Mouse (Mus musculus) midbrain, embryonic 16.5 days (tissue): ENCODE measurements around the gene Rcor2. TPM values are rescaled to one million over a fixed set of nuclear protein-coding genes. Genes with fewer than 3 reads are reported as not detected.
A peak's percentile ranks its signal among the peaks of the same experiment; 100 is the strongest.

Experiments used
- ATAC-seq: fragments of 200-750 bp; cut with Nextera tagmentation; 2 replicates; pipeline ENCODE4 v1.8.0; 2017; ENCODE audit warnings: moderate TSS enrichment
- H3K27ac ChIP-seq: fragments of 300-500 bp; sonication (generic); 2 replicates; pipeline ENCODE4 v1.5.1; 2014; ENCODE audit warnings: mild to moderate bottlenecking, low read length, mixed read lengths
- H3K27me3 ChIP-seq: fragments of 300-500 bp; sonication (generic); 2 replicates; pipeline ENCODE4 v1.6.1; 2014; ENCODE audit warnings: low read depth, low read length, mixed read lengths; ENCODE audit not compliant: control insufficient read depth, insufficient read depth
- H3K36me3 ChIP-seq: fragments of 300-500 bp; sonication (generic); 2 replicates; pipeline ENCODE4 v1.6.1; 2014; ENCODE audit warnings: mild to moderate bottlenecking, low read length, moderate library complexity, mixed read lengths; ENCODE audit not compliant: control insufficient read depth, insufficient read depth
- H3K4me1 ChIP-seq: fragments of 300-500 bp; sonication (generic); 2 replicates; pipeline ENCODE4 v1.6.1; 2014; ENCODE audit warnings: mild to moderate bottlenecking, low read length, mixed read lengths; ENCODE audit not compliant: control insufficient read depth, insufficient read depth
- H3K4me2 ChIP-seq: fragments of 300-500 bp; sonication (generic); 2 replicates; pipeline ENCODE4 v1.6.1; 2014; ENCODE audit warnings: mild to moderate bottlenecking, low read length, mixed read lengths
- H3K4me3 ChIP-seq: fragments of 300-500 bp; sonication (generic); 2 replicates; pipeline ENCODE4 v1.5.1; 2014; ENCODE audit warnings: low read depth, mild to moderate bottlenecking, low read length, moderate library complexity, mixed read lengths
- H3K9ac ChIP-seq: fragments of 300-500 bp; sonication (generic); 2 replicates; pipeline ENCODE4 v1.6.1; 2014; ENCODE audit warnings: low read depth, low read length, mixed read lengths
- H3K9me3 ChIP-seq: fragments of 300-500 bp; sonication (generic); replicated peaks from 2 replicates; pipeline ENCODE4 v1.6.1; 2014; ENCODE audit warnings: mild to moderate bottlenecking, low read length, mixed read lengths; ENCODE audit not compliant: control insufficient read depth, poor library complexity, severe bottlenecking
- WGBS: fragments of 180-500 bp; shearing (Covaris S2); extraction: QIAGEN DNeasy Blood & Tissue Kit; methylation state at CpG from one replicate; pipeline ENCODE4 v1.1.7; 2014; 5-methylcytosine and 5-hydroxymethylcytosine counted together
- polyA plus RNA-seq: library from polyadenylated mRNA; unstranded; fragments of >200 nt; fragmentation: Nextera tagmentation; extraction: Ambion mirVana; gene quantifications from 2 replicates; pipeline ENCODE4 v1.2.1, GENCODE M21; 2015

Gene Rcor2
- polyA plus RNA-seq, 1 experiment from 2014 or later, result 17.9 TPM

DNA sequence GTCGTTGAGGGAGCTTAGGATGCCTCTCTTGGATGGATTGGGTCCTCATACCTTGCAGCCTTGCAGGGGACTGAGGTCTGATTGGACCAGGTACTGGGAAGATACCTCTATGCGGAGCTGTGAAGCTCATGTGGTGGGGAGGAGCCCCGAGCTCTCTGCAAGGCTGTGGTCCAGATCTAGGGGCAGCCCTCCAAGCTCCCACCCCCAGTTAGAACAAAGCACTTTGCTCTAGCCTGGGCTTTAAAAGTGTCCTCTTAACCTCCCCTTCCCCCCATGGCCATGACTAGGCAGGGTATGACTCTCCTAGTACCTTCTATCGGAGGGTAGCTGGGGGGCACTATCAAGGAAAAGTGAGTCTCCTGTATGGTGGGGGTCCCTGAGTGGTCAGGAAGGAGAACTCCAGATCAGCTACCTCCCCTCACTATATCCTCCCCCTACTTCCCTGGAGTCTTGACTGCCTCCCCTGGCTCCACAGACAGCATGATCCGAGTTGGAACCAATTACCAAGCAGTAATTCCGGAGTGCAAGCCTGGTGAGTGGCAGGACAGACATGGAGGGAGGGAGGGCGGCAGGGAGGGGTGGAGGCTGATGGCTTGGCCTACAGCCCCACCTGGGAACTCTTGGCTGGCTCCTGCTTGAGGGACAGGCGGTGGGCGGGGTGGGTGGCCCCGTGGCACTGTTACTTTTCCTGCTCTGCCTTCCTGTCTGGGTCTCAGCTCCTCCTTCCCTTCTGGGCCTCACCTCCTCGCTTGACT, 2.3 kb downstream of the Rcor2 start:
- H3K36me3 ChIP-seq, result peaks cover 17% of the 10 kb centered on the region
- no peaks in the 10 kb centered on the region for H3K9me3 ChIP-seq
- WGBS, result 11% methylated on average over 10 of the region's 11 CpGs
- peaks cover 51% of the 10 kb centered on the region for H3K4me1 ChIP-seq
- ATAC-seq, result peak; percentile 4
- H3K4me3 ChIP-seq, result peak overlapping the region; percentile 60
- peak overlapping the region; percentile 93 for H3K27ac ChIP-seq
- H3K4me2 ChIP-seq, result peak overlapping the region; percentile 64
- H3K9ac ChIP-seq, result peak overlapping the region; percentile 85
- H3K27me3 ChIP-seq, result no peaks in the 10 kb centered on the region

- peaks cover 33% of the 10 kb centered on the region for H3K4me1 ChIP-seq
- no peak overlapping the region for H3K4me2 ChIP-seq
- no peak overlapping the region for H3K4me3 ChIP-seq
- H3K27ac ChIP-seq, result no peak overlapping the region
- no peaks in the 10 kb centered on the region for H3K9me3 ChIP-seq
- no peak overlapping the region for H3K9ac ChIP-seq
- H3K36me3 ChIP-seq, result peaks cover 24% of the 10 kb centered on the region
- H3K27me3 ChIP-seq, result no peaks in the 10 kb centered on the region
- no peak for ATAC-seq
- WGBS, result 91% methylated on average over 4 of the region's 4 CpGs
Observed at GRCm38 (mm10) chr19:7273486-7273885, 6.4 kb downstream of the Rcor2 start.

GRCm38 (mm10) chr19:7274326-7274990, 7.3 kb downstream of the Rcor2 start:
- Histone ChIP-seq H3K36me3 (peaks cover 24% of the 10 kb centered on the region), H3K9ac (no peak overlapping the region), H3K4me1 (peaks cover 30% of the 10 kb centered on the region), H3K27me3 (no peaks in the 10 kb centered on the region), H3K9me3 (no peaks in the 10 kb centered on the region), H3K27ac (peak overlapping the region; percentile 78), H3K4me2 (no peak overlapping the region), H3K4me3 (no peak overlapping the region)
- ATAC-seq, result no peak; the same call in 1 of the 2 replicates
- WGBS, result 76% methylated on average over 10 of the region's 13 CpGs

DNA sequence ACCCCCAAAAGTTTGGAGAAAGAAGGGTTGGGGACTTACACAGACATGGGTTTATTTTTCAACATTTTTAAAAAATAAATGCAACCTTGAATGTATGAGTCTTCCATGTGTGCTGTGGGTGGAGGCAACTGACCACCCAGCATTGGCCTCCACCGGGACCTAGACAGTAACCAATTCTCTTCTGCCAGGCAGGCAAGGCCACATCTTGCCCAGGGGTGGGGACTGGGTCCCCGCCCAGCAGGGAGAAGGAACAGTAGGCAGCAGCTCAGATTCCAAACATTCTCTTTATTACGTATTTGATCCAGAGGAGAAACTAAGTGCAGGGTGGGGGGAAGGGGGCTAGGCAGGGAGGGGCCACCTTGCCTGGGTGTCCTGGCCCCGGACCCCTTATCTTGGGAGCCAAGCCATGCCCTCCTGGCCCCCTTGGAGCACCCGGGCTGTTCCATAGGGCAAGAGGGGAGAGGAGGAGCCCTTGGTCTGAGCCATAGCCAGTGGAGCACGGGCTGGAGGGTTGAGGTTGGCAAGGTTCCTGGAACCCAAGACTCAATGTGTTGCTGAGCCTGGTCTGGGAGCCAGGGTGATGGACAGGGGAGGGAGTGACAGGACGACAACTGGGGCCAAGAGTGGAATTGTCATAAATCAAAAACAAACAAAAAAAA, 8.1 kb downstream of the Rcor2 start:
- no peak overlapping the region for H3K9ac ChIP-seq
- ATAC-seq, result no peak
- H3K4me2 ChIP-seq, result no peak overlapping the region
- H3K27me3 ChIP-seq, result no peaks in the 10 kb centered on the region
- H3K4me3 ChIP-seq, result no peak overlapping the region
- peaks cover 22% of the 10 kb centered on the region for H3K4me1 ChIP-seq
- no peaks in the 10 kb centered on the region for H3K9me3 ChIP-seq
- peak overlapping the region; percentile 78; the same call in 1 of the 2 replicates for H3K27ac ChIP-seq
- WGBS, result 49% methylated on average over 7 of the region's 7 CpGs
- H3K36me3 ChIP-seq, result peaks cover 24% of the 10 kb centered on the region

GRCm38 (mm10) chr19:7276053-7276659, 9.0 kb downstream of the Rcor2 start:
- ATAC-seq, result peak; percentile 37
- Histone ChIP-seq H3K9me3 (no peaks in the 10 kb centered on the region), H3K4me1 (peaks cover 14% of the 10 kb centered on the region), H3K36me3 (peaks cover 24% of the 10 kb centered on the region), H3K27me3 (no peaks in the 10 kb centered on the region), H3K27ac (peak overlapping the region; percentile 80), H3K9ac (peak overlapping the region; percentile 22; the same call in 1 of the 2 replicates), H3K4me2 (no peak overlapping the region), H3K4me3 (no peak overlapping the region)
- WGBS, result 23% methylated on average over 7 of the region's 7 CpGs

GRCm38 (mm10) chr19:7276796-7277195, 9.7 kb downstream of the Rcor2 start:
- 65% methylated on average over 7 of the region's 7 CpGs for WGBS
- Histone ChIP-seq H3K27ac (peak overlapping the region; percentile 80), H3K4me3 (no peak overlapping the region), H3K9ac (no peak overlapping the region), H3K4me1 (peaks cover 10% of the 10 kb centered on the region), H3K36me3 (peaks cover 26% of the 10 kb centered on the region), H3K9me3 (no peaks in the 10 kb centered on the region), H3K27me3 (no peaks in the 10 kb centered on the region), H3K4me2 (no peak overlapping the region)
- no peak for ATAC-seq

- peaks cover 30% of the 10 kb centered on the region for H3K36me3 ChIP-seq
- H3K4me1 ChIP-seq, result peaks cover 8% of the 10 kb centered on the region
- no peak overlapping the region for H3K4me3 ChIP-seq
- no peak for ATAC-seq
- 68% methylated on average over 6 of the region's 6 CpGs for WGBS
- H3K4me2 ChIP-seq, result no peak overlapping the region
- no peaks in the 10 kb centered on the region for H3K9me3 ChIP-seq
- peak overlapping the region; percentile 2; the same call in 1 of the 2 replicates for H3K9ac ChIP-seq
- no peaks in the 10 kb centered on the region for H3K27me3 ChIP-seq
- peak overlapping the region; percentile 31; the same call in 1 of the 2 replicates for H3K27ac ChIP-seq
Observed at GRCm38 (mm10) chr19:7278200-7278906, 11.2 kb downstream of the Rcor2 start.

DNA sequence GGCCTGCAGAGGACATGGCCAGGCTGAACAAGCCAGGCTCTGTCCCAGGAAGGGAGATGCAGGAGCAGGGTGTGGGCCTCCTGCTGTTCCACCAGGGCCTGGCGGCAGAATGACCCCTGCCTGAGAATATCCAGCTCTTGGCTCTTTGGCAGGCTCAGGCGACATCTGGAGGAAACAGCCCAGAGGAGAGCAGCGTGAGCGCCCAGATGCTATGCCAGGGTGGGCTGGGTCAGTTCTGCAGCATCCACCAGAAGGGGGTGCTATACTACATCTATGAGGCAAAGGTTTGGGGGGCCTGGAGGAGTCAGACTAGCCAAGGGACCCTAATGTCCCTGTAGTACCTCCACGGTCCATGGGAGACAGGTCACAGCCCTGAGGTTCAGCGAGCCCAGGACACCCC, 12.0 kb downstream of the Rcor2 start:
- 34% methylated on average over 6 of the region's 6 CpGs for WGBS

More for the DNA sequence above, 12.0 kb downstream of the Rcor2 start:
- no peaks in the 10 kb centered on the region for H3K9me3 ChIP-seq
- no peak for ATAC-seq
- peaks cover 8% of the 10 kb centered on the region for H3K4me1 ChIP-seq
- H3K27me3 ChIP-seq, result no peaks in the 10 kb centered on the region
- H3K9ac ChIP-seq, result 0 out of 2 replicates have a peak overlapping the region, but pooled peaks have one; percentile 2
- H3K36me3 ChIP-seq, result peaks cover 26% of the 10 kb centered on the region
- H3K4me2 ChIP-seq, result no peak overlapping the region
- peak overlapping the region; percentile 31; the same call in 1 of the 2 replicates for H3K27ac ChIP-seq
- H3K4me3 ChIP-seq, result no peak overlapping the region
